In genomic region chr15:88618008-88618773, GRCm38 (mm10) we compare ENCODE assay signal across 8 mouse cellular contexts. TPM values are rescaled to one million over a fixed set of nuclear protein-coding genes. Genes with fewer than 3 reads are reported as not detected.
DNase-seq lines count a peak whose midpoint lies in the region; ATAC-seq and TF ChIP-seq lines count a peak whose summit lies in the region.

No protein-coding gene starts in this region.

- no peaks in the 10 kb centered on the region for H3K79me2 ChIP-seq in liver, adult 2 months (ENCODE audit: control insufficient read depth, insufficient read depth, low read length)

- 75% methylated on average over 17 of the region's 17 CpGs for WGBS in liver, adult 2 months
- 69% methylated on average over 17 of the region's 17 CpGs for WGBS in liver, embryonic 12.5 days (ENCODE audit: insufficient replicate concordance)
- WGBS in kidney, postnatal 0 days: 29% methylated on average over 17 of the region's 17 CpGs
- 32% methylated on average over 17 of the region's 17 CpGs for WGBS in neural tube, embryonic 13.5 days
- WGBS in thymus, adult 2 months: 84% methylated on average over 17 of the region's 17 CpGs

- H3K9me3 ChIP-seq in liver, embryonic 12.5 days (replicated peaks): no peaks in the 10 kb centered on the region
- H3K9me3 ChIP-seq in kidney, postnatal 0 days (replicated peaks; ENCODE audit: low read length): no peaks in the 10 kb centered on the region
- no peaks in the 10 kb centered on the region for H3K9me3 ChIP-seq in neural tube, embryonic 13.5 days

- H3K36me3 ChIP-seq in liver, adult 2 months (ENCODE audit: control insufficient read depth, insufficient read depth, low read length): no peaks in the 10 kb centered on the region
- H3K36me3 ChIP-seq in liver, embryonic 12.5 days: no peaks in the 10 kb centered on the region
- H3K36me3 ChIP-seq in kidney, postnatal 0 days (ENCODE audit: insufficient read depth, low read length): no peaks in the 10 kb centered on the region
- H3K36me3 ChIP-seq in neural tube, embryonic 13.5 days: no peaks in the 10 kb centered on the region
- no peaks in the 10 kb centered on the region for H3K36me3 ChIP-seq in thymus, adult 2 months (ENCODE audit: control insufficient read depth, insufficient read depth, low read length)

- no peak overlapping the region for H3K4me3 ChIP-seq in liver, adult 2 months (ENCODE audit: insufficient read depth, low read depth, low read length)
- no peak overlapping the region for H3K4me3 ChIP-seq in liver, embryonic 12.5 days
- H3K4me3 ChIP-seq in kidney, postnatal 0 days (replicated peaks; ENCODE audit: low read depth, low read length): no peak overlapping the region
- no peak overlapping the region for H3K4me3 ChIP-seq in neural tube, embryonic 13.5 days
- H3K4me3 ChIP-seq in thymus, adult 2 months (ENCODE audit: control insufficient read depth, insufficient read depth, low read length): no peak overlapping the region

- peak; percentile 22; the same call in 1 of the 2 replicates for TF ChIP-seq CTCF in liver, adult 2 months (IDR thresholded peaks at IDR 0.05; ENCODE audit: low read depth, low read length)
- TF ChIP-seq CTCF in kidney, postnatal 0 days (IDR thresholded peaks at IDR 0.05; ENCODE audit: low read depth): peak; percentile 49; the same call in 1 of the 2 replicates
- no peak for TF ChIP-seq CTCF in thymus, adult 2 months (IDR thresholded peaks at IDR 0.05; ENCODE audit: borderline replicate concordance, control insufficient read depth, extremely low read depth, insufficient read depth, low read length, poor library complexity)

- no peaks in the 10 kb centered on the region for H3K4me1 ChIP-seq in liver, adult 2 months (ENCODE audit: control insufficient read depth, insufficient read depth, low read length)
- H3K4me1 ChIP-seq in liver, embryonic 12.5 days: no peaks in the 10 kb centered on the region
- no peaks in the 10 kb centered on the region for H3K4me1 ChIP-seq in kidney, postnatal 0 days (replicated peaks; ENCODE audit: insufficient read depth, low read length)
- H3K4me1 ChIP-seq in neural tube, embryonic 13.5 days (replicated peaks): 0 out of 2 replicates have a peak, but pooled peaks cover 4% of the 10 kb centered on the region
- no peaks in the 10 kb centered on the region for H3K4me1 ChIP-seq in thymus, adult 2 months (replicated peaks; ENCODE audit: control insufficient read depth, insufficient read depth, low read length)

- TF ChIP-seq POLR2A in liver, adult 2 months (IDR thresholded peaks at IDR 0.05; ENCODE audit: extremely low read depth, insufficient read depth, low read length): no peak
- no peak for TF ChIP-seq POLR2A in thymus, adult 2 months (IDR thresholded peaks at IDR 0.05; ENCODE audit: control insufficient read depth, extremely low read depth, insufficient read depth, low read length, poor library complexity)

- DNase-seq in liver, adult 2 months (ENCODE audit: extremely low read depth, low read depth, low spot score): no peak
- DNase-seq in adrenal gland, postnatal 10 days: peak; percentile 42
- peak; percentile 23 for DNase-seq in embryo, embryonic 11.5 days (ENCODE audit: low read depth, low spot score)
- DNase-seq in kidney, postnatal 0 days (ENCODE audit: low spot score): peak; percentile 33
- DNase-seq in urinary bladder, postnatal 4 days (ENCODE audit: low spot score in 2 of 2): no peak
- DNase-seq in thymus, adult 2 months: no peak

- H3K4me2 ChIP-seq in liver, embryonic 12.5 days: no peak overlapping the region
- no peak overlapping the region for H3K4me2 ChIP-seq in kidney, postnatal 0 days (ENCODE audit: low read length)
- H3K4me2 ChIP-seq in neural tube, embryonic 13.5 days: peak overlapping the region; percentile 13; the same call in 1 of the 2 replicates

- H3K9ac ChIP-seq in liver, adult 2 months (ENCODE audit: low read depth, low read length): no peak overlapping the region
- no peak overlapping the region for H3K9ac ChIP-seq in liver, embryonic 12.5 days
- H3K9ac ChIP-seq in kidney, postnatal 0 days (ENCODE audit: low read depth, low read length): no peak overlapping the region
- H3K9ac ChIP-seq in neural tube, embryonic 13.5 days: no peak overlapping the region

- no peak overlapping the region for H3K27ac ChIP-seq in liver, adult 2 months (replicated peaks; ENCODE audit: insufficient read depth, low read depth, low read length)
- no peak overlapping the region for H3K27ac ChIP-seq in liver, embryonic 12.5 days
- no peak overlapping the region for H3K27ac ChIP-seq in kidney, postnatal 0 days
- H3K27ac ChIP-seq in neural tube, embryonic 13.5 days (replicated peaks): no peak overlapping the region
- H3K27ac ChIP-seq in thymus, adult 2 months (ENCODE audit: control insufficient read depth, insufficient read depth, low read length): no peak overlapping the region

- no peaks in the 10 kb centered on the region for H3K27me3 ChIP-seq in liver, adult 2 months (ENCODE audit: control insufficient read depth, insufficient read depth, low read length)
- H3K27me3 ChIP-seq in liver, embryonic 12.5 days (replicated peaks): no peaks in the 10 kb centered on the region
- H3K27me3 ChIP-seq in kidney, postnatal 0 days (ENCODE audit: insufficient read depth, low read length): no peaks in the 10 kb centered on the region
- no peaks in the 10 kb centered on the region for H3K27me3 ChIP-seq in neural tube, embryonic 13.5 days
- no peaks in the 10 kb centered on the region for H3K27me3 ChIP-seq in thymus, adult 2 months (ENCODE audit: control insufficient read depth, insufficient read depth, low read length)

- no peak for ATAC-seq in liver, embryonic 12.5 days
- no peak for ATAC-seq in kidney, postnatal 0 days (replicated peaks; ENCODE audit: low FRiP score, low read depth)
- no peak for ATAC-seq in neural tube, embryonic 13.5 days (ENCODE audit: low read depth)

RNA-seq across cellular contexts. Expression of gene Zdhhc25, which starts 18.1 kb away (rescaled TPM):
- not detected in 2 replicates for total RNA-seq in liver, adult 2 months (2014; rRNA removed)
- not detected in 2 replicates for polyA plus RNA-seq in liver, adult 2 months (2012; rRNA removed)
- not detected in 2 replicates for polyA plus RNA-seq in liver, embryonic 12.5 days (2016; fragmentation: Nextera tagmentation; extraction: Ambion mirVana)
- not detected for total RNA-seq in adrenal gland, postnatal 10 days (2021)
- polyA plus RNA-seq in kidney, postnatal 0 days (2015; fragmentation: Nextera tagmentation; extraction: Ambion mirVana): not detected in 2 replicates
- polyA plus RNA-seq in neural tube, embryonic 13.5 days (2015; fragmentation: Nextera tagmentation; extraction: Ambion mirVana): not detected in 2 replicates
- 0.09 TPM in 1 of 2 replicates, not detected in the other for polyA plus RNA-seq in thymus, adult 2 months (2012; rRNA removed)

Comparison
In these comparisons a context has a peak if more than half of its experiments do, and no peak if none do; other contexts are left out.
1. DNase-seq: peak in adrenal gland, postnatal 10 days (single experiment), embryo, embryonic 11.5 days (single experiment) and kidney, postnatal 0 days (single experiment); none in liver, adult 2 months (single experiment), urinary bladder, postnatal 4 days (0 of 2) and thymus, adult 2 months (single experiment).